Mouse (Mus musculus) kidney, postnatal 25 days (tissue): ENCODE data around the gene Taf1d.
"Not testable (repeated sequence)": the region's sequence is repeated elsewhere in the genome, so short reads cannot be mapped to it uniquely, and the experiment has no call there.

Experiments used
- DNase-seq, 2 experiments: peaks; one replicate each; pipeline ENCODE4 v3.0.0; 2021; ENCODE audit warnings: mixed read lengths in 2 of 2

Gene Taf1d

DNA sequence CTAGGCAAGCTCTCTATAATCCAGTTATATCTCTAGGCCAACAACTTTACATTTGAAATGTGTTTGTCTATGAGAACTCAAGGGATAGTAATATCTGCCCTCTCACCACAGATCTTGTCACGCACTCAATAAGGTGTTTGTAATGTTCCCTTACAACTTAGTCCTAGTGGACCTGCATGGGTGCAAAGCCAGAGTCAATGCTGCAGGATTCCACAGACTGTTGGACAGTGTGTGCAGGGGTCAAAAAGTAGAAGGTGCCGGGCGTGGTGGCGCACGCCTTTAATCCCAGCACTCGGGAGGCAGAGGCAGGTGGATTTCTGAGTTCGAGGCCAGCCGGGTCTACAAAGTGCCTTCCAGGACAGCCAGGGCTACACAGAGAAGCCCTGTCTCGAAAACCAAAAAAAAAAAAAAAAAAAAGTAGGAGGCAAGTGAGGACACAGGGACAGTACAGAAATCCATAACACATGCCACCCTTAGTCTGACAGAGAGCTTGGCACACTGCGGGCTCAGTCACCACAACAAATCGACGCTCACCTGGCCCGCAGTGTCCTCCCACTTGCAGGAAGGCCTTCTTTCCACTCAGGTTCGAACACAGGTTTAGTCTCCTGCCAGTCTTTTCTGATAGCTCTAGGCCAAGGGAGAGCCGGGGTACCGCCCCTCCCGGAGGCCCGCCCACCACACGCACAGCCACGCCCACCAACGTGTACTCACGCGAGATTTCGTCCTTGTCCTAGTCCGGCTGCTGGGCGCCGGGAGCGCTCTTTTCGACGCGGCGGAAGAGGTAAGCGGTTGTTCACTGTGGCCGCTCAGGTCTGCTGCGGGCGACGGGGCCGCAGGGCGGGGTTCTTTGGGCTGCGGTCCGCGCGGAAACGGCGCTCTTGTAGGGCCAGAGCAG lies at the start of gene Taf1d:
Gene Taf1d (plus strand): TSS at position 712 of the 895 bp plus-strand sequence.
- peak; percentile 97 to 99 for DNase-seq

DNA sequence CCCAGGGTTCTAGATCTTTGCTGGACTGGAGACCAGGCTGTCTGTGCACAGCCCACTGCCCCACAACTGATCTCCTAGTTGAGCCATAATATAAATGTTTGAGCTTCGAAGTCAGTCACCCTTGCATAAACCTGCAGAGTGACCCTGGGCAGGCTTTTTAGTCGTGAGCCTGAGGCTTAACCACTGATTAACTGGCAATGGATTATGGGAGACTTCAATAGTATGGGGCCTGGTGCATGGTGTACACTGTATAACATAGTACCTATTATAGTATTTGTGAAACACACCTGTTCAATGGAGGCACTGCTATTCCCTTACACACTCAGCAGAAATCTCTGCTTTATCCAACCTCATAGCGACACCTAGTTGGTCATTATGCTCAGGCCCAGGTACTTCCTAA lies 49.8 kb upstream of the Taf1d start:
- DNase-seq: no peak

DNA sequence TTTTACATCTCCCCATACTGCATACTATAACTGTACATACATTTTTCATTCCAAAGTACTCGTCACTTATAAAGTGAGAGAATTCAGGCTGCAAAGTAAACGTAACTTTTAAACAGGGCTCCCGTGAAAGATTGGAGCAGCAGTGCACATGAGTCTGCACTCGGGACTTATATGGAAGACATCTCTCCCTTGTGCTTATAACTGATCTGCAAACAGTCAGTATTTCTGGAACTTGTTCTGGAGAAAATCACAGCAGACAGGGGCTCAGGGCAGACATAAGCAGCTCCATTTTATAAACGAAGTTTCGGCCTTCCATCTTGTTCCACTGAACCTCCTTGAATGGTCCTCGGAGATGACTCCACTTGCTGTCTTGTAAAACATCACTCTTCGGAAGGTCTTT lies 44.0 kb upstream of the Taf1d start:
- no peak for DNase-seq

DNA sequence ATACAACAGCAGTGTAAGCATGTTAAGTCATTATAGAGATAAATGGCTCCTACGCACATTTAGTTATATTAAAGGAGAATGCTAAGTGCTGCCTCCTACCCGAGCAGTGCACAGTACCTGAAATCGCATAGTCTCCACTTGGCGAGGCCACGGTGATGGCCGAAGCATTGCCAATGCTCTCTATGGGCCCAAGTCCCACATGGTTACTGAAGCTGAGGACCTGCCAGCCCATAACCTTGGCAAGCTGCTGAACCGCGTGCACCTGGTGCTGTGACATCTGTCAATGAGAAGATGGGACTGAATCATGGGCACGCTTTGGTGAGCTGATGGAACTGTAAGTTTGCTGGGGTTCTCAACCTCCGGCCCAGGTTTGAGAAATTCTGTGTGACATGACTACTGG lies 42.5 kb upstream of the Taf1d start:
- no peak for DNase-seq

DNA sequence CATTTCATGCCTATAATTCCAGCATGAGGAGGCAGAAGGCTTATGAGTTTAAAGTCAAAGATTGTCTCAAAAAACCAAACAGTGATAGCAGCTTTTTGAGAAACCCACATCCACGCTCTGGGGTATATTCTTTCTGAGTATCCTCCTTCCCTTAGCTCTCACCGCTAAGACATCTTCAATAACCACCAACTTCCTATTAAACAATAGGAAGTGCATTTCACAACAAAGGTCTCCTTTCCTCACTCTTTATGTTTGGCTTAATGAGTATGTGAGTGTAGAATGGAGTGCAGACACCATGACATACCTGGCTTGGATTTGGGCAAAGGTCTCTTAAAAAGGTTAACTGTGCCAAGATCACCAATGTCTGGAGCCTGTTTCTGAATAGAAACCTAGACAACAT lies 32.0 kb upstream of the Taf1d start:
- DNase-seq: no peak

DNA sequence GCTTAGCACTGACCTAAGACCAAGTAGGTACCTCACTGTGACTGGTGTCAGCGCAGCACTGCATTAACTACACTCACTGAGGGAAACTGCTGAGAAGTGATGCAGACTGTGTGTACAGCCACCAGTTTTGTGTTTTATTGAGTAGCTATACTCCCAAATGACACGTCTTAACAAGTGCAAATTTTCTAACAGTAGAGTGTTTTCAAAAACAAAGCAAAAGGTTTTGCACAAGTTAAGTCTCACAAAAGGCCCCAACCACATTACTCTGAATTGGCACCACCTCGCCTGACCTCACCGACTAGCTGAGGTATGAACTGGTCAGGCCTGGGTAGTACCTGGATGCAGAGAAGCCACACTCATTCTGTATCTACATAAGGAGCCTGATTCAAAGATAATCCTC lies 29.2 kb upstream of the Taf1d start:
- DNase-seq: no peak

DNA sequence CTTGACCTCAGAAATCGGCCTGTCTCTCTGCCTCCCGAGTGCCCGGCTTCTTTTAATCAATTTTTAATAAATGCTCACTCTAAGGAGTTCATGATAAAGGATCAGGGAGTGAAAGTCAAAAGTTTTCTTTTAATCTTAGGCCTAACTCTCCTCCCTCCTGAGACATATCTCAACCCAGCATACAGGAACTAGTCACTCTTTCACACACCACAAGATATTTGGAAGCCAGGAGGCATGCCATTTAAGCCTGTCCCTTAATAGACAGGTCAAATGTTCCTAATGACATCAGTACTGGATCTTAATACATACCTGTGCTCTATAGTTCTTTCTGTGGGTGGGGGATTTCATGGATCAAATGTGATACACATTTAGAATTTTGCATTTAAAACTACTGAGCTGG lies 27.7 kb upstream of the Taf1d start:
- DNase-seq: no peak

DNA sequence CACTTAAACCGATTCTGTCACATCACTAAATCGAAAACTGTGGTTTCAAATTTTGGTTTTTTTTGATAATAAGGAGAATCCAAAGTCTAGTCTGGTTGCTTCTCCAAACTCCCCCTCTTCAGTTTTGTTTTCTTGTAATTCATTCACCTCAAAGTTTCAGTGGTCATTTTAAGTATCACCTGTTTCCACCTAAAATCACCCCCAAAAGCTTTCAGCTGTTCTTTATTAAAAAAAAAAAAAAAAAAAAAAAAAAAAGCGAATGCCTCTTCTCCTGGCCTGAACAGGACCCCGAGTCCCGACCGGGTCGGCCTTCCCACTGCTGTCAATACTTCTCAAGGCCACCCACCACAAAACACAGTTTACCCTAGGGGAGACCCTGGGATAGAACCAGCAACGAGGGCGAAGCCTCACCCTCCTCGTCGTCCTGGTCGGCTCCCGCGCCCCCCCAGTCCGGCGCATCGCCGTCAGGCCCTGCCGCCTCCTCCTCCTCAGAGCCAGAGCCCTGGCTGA lies 26.8 kb upstream of the Taf1d start:
- DNase-seq: no peak

DNA sequence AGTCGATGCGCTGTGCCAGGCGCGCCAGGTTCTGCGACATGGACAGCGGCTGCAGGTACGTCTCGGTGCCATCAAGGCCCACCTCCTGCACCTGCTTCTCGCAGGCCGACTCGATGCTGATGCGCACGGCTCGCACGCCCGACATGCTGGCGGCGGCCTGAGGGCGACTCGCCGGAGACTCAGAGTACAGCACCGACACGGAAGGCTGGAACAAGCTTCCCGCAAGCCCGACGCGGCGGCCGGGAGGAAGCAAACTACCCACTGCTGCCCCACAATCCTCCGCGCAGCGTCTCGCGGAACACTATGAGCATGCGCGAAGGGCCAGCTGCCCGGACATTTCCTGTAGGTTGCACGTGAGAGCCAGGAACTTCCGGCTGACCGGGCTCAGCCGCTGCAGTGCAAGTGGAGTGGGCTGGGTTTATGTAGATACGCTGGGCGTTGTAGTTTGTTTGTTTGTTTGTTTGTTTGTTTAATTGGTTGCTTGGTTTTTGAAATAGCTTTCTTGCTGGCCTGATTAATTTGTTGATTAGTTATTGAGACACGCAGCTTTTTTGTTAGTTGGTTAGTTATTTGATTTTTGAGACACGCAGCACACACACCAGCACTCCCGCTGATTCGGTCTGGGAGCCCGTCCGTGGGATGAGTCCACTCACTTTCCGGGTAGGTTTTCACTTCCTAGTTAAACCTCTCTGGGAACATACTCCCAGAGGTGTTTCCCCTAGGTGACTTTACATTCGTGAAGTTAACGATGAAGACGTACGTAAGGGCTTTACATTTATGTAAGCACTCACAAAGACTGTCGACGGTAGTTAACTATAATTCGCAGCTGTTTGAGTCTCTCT lies 26.1 kb upstream of the Taf1d start, which contains the start of gene Med17:
Gene Med17 (minus strand): TSS at position 283 of the 842 bp plus-strand sequence.
- DNase-seq: peak; percentile 94 to 97

DNA sequence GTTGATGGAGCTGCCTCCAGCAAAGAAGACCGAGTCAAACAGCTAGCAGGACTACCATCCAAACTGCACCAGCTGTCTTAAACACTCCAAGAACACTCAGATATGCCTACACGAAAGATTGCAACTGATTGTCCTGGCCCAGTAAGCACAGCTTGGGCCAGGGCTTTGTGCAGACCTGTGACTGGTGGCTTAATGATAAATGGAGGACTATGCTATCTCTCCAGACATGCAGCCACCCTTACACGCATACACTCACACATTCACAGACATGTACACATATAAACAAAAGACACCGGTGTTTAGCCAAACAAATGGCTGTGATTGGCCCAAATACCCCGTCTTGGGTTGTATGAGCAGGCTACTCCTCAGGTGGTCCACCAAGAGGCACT lies 25.5 kb upstream of the Taf1d start:
- DNase-seq: no peak

DNA sequence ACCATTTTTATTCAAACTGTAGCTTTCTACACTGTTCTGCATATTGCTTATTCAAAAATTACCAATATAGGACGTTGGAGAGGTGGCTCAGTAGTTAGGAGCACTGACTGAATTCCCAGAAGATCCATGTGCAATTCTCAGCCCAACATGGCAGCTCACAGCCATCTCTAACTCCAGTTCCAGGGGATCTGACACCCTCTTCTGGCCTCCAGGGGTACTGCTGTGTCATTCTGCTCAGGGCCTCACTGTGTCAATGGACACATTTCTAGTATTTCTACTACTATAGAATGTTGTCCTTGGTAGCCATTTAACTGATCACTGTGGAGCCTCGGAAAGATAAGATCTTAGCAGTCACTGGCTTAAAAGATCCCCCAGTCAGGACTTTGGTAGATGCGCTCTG lies 20.6 kb upstream of the Taf1d start:
- peak in 1 of 2 experiments; percentile 54 for DNase-seq

DNA sequence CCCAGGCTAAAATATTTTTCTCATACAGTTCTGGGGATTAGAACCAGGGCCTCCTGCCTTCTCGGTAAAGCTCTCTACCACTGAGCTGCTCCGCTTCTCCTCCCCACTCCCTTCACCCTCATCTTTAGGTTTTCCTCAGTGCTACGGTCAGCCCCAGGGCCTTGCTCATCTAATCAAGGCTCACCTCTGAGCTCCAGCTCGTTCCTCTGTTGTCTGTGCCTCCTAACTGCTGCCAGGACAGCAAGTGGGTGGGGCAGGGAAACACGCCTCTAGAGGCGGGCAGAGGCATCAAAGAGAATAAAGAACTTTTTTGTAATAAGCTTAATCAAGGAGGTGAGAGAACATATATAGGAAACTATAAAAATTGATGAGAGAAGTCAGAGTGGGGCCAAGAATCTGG lies 18.2 kb upstream of the Taf1d start:
- DNase-seq: no peak

DNA sequence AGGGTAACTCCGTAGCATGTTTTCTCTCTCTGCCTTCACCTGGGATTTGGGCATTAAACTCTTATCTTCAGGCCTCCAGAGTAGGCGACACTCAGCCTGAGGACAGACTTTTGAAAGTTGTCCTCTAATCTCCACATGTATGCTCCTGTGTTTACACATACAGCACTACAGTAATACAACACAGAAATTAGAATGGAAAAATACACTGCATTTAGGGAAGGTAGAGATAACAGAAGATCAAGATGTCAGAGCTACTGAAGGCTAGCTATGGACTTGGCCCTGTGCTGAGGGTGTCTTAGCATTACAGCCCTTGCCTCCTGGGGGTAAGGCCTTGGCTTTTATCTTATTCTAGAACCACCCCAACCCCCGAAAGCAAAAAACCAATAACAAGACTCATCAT lies 17.6 kb upstream of the Taf1d start:
- DNase-seq: no peak

DNA sequence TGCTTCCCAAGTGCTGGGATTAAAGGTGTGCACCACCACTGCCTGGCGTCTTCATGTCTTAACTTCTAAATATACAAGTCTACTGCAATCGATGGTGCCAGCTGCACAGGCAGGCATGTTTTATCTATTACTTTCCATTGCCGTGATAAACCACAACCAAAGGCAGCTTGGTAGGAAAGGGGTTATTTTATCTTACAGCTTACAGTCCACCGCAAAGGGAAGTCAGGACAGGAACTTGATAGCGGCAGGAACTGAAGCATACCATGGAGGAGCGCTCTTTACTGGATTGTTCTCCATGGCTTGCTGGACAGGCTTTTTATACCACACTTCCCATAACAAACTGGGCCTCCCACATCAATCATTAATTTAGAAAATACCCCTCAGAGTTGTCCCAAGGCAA lies 16.8 kb upstream of the Taf1d start:
- no peak for DNase-seq

DNA sequence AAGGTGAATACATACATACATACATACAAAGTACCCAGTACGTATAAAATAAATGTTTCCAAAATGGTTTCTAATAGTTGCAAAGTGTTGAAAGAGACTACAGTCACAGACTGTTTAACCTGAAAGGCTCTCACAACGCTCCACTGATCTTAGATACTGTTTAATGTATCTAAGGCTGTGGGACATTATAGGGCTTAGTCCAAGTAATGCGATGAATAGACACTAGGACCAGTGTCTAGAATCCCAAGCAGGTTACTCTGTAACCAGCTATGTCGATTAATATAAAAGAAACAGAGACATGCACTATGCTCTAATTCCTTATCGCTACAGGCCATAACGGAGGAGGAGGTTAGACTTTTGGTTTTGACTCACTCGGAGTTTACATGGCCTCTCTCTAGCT lies 8.9 kb upstream of the Taf1d start:
- no peak for DNase-seq

DNA sequence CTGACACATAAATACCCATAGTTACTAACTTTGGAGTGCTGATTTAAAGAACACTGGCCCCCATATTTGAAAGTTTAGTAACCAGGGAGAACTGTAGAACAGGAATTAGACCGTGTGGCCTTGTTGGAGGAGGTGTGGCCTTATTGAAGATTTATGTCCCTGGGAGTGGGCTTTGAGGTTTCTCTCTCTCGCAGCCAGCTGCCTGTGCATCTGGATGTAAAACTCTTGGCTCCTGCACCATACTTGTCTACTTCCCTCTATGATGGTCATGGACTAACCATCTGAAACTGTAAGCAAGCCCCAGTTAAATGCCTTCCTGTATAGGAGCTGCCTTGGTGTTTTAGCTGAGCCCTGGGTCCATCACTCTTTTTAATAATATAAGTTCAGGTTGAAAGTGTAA lies 7.6 kb upstream of the Taf1d start:
- DNase-seq: no peak

DNA sequence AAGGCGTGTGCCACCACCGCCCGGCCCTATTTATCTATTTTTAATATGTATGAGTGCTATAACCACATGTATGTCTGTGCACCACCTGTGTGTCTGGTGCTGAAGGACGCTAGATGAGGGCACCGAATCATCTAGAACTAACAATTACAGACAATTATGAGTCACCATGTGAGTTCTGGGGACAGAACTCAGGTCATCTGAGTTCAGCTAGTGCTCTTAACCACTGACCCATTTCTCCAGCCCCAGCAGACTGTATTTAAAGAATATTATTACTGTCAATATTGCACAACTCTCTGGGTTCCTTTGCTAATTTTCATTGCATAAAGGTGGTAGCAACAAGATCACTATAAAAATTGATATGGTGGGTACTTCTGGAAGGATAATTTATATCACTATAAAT lies 6.0 kb upstream of the Taf1d start:
- DNase-seq: no peak

DNA sequence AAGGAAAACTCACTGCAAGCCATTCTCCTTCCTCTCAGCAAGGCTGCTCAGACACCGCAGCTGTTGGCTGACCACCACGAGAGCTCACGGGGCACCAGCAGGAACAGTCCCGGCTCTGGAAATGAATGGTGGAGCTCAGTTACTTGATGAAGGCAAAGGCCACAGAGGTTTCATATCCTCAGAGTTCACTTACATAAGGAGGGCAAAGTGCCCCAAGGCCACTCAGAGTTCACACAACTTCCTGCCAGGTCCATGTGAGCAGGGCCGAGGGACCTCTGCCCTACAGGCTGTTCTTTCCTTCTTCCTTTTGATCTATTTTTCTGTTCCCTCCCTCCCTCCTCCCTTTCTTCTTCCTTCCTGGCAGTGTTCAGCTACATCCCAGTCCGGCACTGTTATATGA lies 4.6 kb upstream of the Taf1d start:
- DNase-seq: peak; percentile 78 to 94

DNA sequence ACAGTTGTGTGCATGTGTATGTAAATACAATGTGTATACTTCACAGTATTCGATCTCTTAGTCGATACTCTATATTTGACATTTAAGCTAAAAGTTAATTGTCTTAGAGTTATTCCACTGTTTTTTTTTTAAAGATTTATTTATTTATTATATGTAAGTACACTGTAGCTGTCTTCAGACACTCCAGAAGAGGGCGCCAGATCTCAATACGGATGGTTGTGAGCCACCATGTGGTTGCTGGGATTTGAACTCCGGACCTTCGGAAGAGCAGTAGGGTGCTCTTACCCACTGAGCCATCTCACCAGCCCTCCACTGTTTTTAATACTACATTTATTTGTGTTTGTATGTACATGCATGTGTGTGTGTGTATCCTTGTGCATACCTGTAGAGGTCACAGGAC lies 4.0 kb upstream of the Taf1d start:
- DNase-seq: not testable (repeated sequence)

DNA sequence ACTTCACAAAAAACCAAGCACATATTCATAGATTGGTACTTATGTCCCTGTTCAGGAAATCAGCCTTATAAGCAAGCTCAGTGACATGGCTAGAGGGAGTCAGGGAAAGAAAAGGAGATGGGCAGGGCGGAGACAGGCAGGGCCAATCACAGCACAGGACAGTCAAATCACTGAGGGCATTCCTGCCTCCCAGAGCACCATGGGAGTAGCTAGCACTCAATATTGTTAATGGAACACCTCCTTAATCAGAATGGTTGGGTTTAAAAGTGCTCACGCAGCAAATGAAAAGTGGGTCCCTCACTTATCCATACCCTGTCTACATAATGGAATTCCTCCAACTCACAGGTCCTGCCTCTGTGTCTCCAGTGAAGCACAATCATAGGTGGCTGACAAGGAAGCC lies 3.1 kb upstream of the Taf1d start:
- DNase-seq: peak; percentile 65 to 90

DNA sequence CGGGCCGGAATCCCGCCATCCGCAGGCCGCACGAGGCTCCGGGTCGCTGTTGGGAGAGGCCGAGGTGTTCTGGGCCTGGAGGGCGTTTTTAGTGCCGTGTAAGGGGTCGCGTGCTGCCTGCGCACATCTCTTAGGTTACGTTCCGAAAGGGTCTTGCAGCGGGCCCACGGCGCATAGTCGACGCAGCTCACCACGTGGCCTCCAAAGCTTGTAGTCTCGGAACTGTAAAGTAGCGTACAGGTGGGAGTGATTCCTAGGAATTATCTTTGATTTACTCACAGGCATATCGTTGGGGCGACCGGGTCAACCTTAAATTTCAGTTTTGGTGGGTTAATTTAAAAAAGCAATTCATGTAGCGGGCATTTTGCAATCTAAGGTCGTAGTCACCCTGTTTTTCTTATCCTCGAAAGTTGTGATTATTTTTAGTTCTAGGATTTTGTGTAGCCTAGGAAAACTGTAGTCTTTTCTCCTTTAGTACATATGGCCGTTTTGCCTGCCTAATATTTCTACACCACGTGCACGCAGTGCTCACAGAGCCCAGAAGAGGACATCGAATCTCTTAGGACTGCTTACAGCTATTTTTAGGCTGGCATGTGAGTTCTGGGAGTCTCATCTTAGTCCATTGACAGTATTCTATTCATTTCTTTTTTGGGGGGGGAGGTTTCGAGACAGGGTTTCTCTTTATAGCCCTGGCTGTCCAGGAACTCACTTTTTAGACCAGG lies 545 bp downstream of the Taf1d start, which contains the start of gene 4931406C07Rik:
Gene 4931406C07Rik (minus strand): TSS at position 51 of the 722 bp plus-strand sequence.
- DNase-seq: no peak

DNA sequence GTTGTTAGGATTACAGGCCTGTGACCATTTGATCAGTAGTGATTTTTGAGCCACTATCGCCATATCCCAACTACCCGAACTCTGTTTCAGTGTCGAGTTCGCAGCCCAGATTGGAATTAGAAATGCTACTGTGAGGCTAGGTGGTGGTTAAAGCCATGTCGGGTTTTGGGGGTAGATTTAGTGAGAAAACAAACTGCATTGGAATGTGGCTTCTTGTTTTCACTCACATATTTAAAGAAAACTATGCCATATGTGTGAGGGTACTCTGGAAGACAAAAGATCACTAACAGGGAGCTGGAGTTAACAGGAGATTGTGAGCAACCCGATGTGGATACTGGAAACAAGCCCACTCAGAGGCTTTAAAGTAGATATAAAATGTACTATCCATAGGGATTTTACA lies 1.2 kb downstream of the Taf1d start:
- no peak for DNase-seq

DNA sequence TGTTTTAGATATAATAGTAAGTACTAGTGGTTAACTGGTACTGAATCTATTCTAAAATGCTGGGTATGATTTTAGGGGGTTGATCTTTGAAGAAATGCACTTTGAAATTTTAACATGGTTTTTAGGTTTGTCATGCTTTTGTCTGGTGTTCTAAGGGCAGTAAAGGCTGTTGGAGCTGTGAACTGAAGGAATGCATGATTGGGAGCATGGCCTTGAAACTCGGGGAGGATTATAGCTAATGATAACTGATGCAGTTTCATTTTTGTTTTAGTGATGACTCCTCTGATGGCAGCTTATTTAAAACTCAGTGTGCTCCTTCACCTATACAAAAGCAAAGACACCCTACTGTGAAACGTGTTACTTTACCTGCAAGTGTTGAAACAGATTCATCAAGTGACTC lies 2.2 kb downstream of the Taf1d start:
- no peak for DNase-seq
